Mouse (Mus musculus) ZHBTc4 (cell line): ENCODE data around the gene Zfyve19.

Experiments used
- DNase-seq: peaks from one replicate; pipeline ENCODE4 v3.0.0-alpha.2; 2011; ENCODE audit warnings: low read depth, low spot score

Gene Zfyve19

GRCm38 (mm10) chr2:119208344-119209175 lies at the start of gene Zfyve19, which contains the start of gene Dnajc17:
Gene Zfyve19, plus strand, starts transcription at chr2:119208617.
Gene Dnajc17, minus strand, starts transcription at chr2:119208795.
- peak; percentile 98 for DNase-seq

DNA sequence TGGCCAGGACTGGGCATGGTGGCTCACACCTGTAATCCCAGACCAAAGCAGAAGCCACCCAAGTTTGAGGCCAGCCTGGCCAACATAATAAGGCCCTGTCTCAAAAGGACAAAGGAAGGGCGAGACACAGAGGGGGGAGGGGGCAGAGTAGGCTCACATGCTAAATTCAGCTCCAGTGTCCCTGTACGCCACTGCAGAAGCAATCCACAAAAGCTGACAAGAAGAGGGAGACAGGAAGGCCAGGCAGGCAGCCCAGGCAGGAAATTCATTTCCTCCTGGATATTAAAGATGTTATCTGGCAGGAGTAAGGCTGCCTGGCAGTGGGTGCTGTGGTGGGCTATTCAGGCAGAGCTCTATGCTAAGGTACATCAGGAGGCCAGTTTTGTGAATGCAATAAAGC lies 47.2 kb upstream of the Zfyve19 start:
- no peak for DNase-seq

- DNase-seq, result no peak
Observed at GRCm38 (mm10) chr2:119163135-119163534, 45.3 kb upstream of the Zfyve19 start.

- no peak for DNase-seq
Observed at GRCm38 (mm10) chr2:119163999-119164398, 44.4 kb upstream of the Zfyve19 start.

- DNase-seq, result peak; percentile 60
Observed at GRCm38 (mm10) chr2:119165401-119165800, 43.0 kb upstream of the Zfyve19 start.

DNA sequence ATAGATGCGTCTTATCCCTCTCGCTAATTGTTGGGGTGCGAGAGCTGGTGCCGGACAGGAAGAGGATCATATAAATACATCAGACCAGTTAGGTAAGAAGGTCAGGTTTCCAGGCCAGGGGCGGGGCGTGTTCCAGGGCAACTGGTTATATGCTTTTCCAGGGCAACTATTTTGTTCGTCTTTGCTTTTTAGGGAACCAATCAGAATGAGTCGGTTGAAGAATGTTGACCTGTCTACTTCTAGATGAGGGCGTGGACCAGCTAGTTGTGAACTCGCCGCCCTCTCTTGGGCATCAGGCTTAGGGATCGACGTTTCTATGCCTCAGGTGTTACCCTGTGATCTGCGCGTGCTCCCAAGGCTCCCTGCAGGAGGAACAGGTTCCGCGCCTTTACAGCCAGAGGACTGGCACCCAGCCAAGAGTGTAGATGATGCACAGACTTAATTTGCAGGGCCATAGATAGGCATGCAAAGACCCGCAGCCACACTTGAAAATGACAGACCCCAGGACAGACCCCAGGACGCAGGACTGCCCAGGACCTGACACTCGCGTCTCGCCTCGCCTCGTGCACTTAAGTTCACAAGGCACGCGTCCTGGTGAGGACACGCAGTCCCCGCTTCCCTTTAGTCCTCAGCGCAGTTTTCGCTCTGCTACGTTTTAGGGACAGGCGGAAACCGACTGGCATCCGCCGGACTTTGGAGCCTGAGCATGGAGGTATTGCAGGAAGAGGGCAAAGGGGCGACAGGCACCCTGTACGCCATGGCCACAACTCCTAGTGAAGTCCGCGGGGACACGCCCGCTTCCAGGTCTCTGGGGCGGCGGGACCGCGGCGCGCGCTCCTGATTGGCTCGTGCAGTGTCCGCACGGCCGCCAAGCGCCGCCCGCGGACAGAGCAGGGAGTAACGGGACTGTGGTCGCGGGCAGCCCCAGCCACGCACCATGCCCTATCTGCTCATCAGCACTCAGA lies 41.2 kb upstream of the Zfyve19 start, which contains the start of gene Gchfr:
Gchfr (plus strand) TSS at position 873 of the 965 bp plus-strand sequence.
- DNase-seq, result peak; percentile 64

DNA sequence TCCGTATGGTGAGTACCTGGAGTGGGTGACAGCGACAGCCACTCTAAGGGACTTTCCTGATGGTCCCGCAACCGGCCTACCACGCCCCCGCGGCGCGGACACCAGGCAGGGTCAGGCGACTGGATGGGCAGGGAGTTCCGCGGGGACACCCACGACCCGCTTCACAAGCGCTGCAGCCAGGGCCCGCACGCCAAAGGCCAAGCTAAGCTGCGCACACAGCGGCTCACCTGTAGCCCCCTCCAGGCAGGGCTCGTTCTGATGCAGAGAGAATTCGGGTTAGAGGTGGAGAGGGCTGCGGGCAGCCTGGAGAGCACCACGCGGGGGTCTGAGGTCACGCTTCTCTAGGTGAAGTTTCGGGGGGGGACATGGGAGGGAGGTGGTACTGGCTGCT lies 40.6 kb upstream of the Zfyve19 start:
- DNase-seq, result peak; percentile 46

DNA sequence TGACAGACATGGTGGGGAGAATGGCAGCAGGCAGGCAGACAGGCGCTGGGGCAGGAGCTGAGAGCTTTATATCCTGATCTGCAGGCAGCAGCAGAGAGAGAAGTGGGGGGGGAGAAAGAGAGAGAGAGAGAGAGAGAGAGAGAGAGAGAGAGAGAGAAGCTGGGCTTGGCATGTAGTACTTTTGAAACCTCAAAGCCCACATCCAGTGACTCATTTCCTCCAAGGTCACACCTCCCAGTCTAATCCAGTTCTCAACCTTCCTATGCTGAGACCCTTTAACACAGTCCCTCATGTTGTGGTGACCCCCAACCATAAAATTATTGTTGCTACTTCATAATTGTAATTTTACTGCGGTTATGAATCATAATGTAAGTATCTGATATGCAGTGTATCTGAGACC lies 38.1 kb upstream of the Zfyve19 start:
- no peak for DNase-seq

- DNase-seq, result no peak
Observed at GRCm38 (mm10) chr2:119171574-119171973, 36.8 kb upstream of the Zfyve19 start.

- DNase-seq, result no peak
Observed at GRCm38 (mm10) chr2:119172446-119172845, 36.0 kb upstream of the Zfyve19 start.

DNA sequence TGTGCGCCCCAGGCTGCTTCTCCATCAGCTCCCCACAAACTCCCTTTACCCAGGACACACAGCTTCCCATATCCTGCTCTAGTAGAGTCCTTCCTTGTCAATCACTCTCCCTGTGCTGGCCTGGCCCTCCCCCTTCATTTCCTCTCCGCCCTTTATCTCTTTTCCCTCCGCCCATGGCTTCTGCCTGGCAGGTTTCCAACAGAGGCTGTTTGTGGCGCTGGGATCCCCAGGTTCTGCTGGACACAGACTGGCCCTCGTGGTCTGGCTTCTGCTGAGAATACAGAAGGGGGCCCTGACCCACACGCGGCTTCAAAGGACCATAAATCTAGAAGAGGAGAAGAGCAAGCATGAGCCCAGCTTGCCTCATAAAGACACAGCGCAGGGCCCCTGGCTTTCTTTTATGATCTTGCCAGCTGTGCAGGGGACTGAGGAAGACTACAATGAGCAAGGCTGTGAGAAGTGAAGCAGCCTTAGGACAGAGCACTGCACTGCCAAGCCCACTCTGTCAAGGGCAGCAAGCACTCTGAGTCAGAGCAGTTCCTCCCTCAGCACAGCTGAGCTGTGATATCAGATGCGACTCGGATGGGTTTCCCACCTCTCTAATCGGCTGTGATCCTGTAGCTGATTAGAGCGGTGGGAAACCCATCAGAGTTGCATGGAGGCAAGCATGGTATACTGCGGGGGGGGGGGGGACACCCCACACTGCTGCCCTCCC lies 35.4 kb upstream of the Zfyve19 start:
- peak; percentile 38 for DNase-seq

DNA sequence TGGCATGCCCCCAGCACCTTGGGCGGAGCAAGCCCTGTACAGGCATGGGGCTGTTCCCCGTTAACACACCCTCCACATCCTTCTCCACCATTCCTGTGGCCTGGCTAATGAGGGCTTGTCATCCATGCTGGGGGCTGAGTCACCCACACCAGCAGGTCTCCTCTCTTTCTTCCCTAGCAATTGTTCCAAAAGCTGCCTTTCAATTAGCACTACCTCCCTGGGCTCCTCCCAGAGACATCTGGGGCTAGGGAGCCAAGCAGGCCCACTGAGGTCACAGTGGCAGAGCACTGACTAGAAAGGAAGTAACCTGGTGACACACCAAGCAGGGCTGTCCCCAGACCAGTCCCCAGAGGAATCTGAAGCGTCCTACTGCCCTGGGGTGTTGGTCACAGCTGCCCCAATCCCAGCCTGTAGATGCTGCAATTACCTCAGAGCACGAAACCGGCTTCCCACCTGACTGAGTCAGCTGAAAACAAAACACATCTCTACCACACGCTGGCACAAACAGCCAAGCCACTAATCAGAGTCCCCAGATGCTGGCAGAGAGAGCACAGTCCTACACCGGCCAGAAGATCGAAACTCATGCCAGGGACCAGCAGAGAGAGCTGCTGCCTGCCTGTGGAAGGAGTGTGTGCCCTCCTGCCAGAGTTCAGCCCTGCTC lies 34.3 kb upstream of the Zfyve19 start, which contains the start of gene Gm14137:
Gm14137 (plus strand) TSS at position 519 of the 661 bp plus-strand sequence.
- no peak for DNase-seq

DNA sequence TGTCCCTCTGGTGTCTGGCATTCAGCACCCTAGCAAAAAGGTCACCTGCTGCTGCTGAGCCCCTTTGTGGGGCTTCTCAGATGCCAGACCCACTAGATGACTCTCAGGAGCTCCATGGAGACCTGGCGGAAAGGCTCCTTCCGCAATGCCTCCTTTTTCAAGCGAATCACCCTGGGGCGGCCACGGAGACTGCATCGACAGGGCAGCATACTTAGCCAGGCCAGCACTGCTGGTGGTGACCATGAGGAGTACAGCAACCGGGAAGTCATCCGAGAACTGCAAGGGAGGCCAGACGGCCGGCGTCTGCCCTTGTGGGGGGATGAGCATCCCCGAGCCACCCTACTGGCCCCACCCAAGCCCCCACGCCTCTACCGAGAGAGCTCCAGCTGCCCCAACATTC lies 33.6 kb upstream of the Zfyve19 start:
- DNase-seq, result no peak

DNA sequence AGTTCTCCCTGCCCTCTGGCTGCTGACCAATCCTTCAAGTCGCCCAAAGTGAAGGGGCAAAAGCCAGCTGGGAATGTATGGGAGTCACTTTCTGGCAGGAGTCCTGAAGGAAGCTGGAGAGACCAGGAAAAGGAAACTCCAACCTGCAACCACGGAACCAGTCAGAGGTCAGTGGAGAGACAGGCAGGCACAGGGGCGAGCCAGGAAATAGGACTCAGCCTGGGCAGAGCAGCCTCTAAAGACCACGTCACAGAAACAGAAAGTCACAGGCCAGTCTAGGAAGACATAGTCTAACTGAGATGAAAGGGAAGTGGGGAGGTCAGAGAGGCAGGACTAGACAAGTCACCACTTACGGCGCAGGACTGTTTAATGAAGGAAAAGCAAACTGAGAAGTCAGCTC lies 32.8 kb upstream of the Zfyve19 start:
- no peak for DNase-seq

DNA sequence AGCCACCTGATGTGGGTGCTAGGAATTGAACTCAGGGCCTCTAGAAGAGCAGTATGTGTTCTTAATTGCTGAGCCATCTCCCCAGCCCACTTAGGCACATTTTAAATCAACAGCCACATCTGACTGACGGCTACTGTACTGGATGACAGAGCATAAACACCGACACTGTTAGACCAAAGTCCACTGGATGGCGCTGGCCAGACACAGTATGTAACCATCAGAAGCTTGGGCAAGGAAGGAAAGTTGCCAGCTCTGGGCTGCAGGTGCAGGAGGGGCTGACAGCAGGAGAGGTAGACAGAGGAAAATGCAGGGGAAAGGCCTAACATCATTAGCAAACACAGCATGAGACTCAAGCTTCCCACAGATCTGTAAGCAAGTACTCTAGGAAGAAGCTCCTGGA lies 31.7 kb upstream of the Zfyve19 start:
- DNase-seq, result no peak

GRCm38 (mm10) chr2:119177384-119177939 lies 31.0 kb upstream of the Zfyve19 start:
- no peak for DNase-seq

GRCm38 (mm10) chr2:119182914-119183313 lies 25.5 kb upstream of the Zfyve19 start:
- no peak for DNase-seq

GRCm38 (mm10) chr2:119189029-119189710 lies 19.2 kb upstream of the Zfyve19 start:
- peak; percentile 85 for DNase-seq

- DNase-seq, result no peak
Observed at GRCm38 (mm10) chr2:119190969-119191368, 17.4 kb upstream of the Zfyve19 start.

- no peak for DNase-seq
Observed at GRCm38 (mm10) chr2:119194140-119194539, 14.3 kb upstream of the Zfyve19 start.
